Mouse (Mus musculus) brain, embryonic 14.5 days (tissue): ENCODE results near the gene Ppp1r3e.

Experiments
- CTCF ChIP-seq: fragments of 200-500 bp; IDR thresholded peaks from 2 replicates; pipeline ENCODE4 v1.5.1; 2012; ENCODE audit warnings: inconsistent platforms, mild to moderate bottlenecking, moderate library complexity, borderline replicate concordance; ENCODE audit not compliant: insufficient read depth, insufficient read length; ENCODE audit errors: extremely low read depth
- POLR2A ChIP-seq: fragments of 200-500 bp; IDR thresholded peaks from 2 replicates; pipeline ENCODE4 v1.6.1; 2012; ENCODE audit warnings: mild to moderate bottlenecking, inconsistent platforms, borderline replicate concordance; ENCODE audit not compliant: poor library complexity, insufficient read depth, insufficient read length, severe bottlenecking; ENCODE audit errors: extremely low read depth

- TF ChIP-seq CTCF (no peak), POLR2A (no peak)
Observed at GRCm38 (mm10) chr14:54903641-54904040, 26.3 kb upstream of the Ppp1r3e start.
